Mouse (Mus musculus): ENCODE measurements at regions not wholly inside any gene's neighbourhood (a gene's known extent, or its start where the extent isn't known, plus 50 kb on each side); places are given as distances from the start of the nearest gene placed in this dataset.

DNA sequence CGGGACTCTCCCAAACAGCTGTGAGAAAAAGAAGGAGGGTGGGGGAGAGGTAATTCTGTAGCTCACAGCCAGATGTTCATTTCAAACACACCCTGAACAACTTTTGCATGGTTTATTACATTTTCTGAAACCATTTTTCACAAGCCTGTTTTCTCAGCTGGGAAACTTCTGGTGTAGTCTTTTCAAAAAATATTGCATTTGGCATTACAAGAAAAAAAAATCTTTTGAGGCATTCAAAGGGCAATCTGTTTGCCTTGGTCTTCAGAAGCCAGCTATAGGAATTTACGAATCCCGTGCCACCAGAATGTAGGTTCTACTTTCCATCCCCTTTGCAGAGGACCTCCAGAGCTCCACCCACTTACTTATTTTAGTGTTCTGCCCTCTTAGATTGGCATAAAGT, 681.7 kb downstream of the Gm826 start:
- no peak for DNase-seq (ENCODE audit: low spot score)

GRCm38 (mm10) chr2:159676845-159677244, 657.1 kb downstream of the Gm826 start:
- no peak for DNase-seq (ENCODE audit: low spot score)

DNA sequence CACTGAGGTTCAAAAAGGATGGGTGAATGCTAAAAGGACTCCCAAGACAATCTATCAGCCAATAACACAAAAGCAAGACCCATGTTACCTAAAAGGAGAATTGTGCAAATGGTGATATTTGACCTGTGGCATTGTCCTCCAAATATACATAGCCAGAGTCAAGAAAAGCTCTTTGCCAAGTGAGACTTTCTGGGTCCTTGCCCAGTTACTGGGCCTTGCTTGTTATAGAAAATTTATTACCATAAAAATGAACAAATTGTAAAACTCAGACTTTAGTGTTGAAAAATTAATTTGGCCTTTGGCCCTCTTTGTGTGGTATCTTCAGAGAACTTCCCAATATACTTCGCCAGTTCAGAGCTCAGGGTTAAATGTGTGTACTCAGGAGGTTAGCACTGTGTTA, 653.3 kb downstream of the Gm826 start:
- no peak for DNase-seq (ENCODE audit: low spot score)

DNA sequence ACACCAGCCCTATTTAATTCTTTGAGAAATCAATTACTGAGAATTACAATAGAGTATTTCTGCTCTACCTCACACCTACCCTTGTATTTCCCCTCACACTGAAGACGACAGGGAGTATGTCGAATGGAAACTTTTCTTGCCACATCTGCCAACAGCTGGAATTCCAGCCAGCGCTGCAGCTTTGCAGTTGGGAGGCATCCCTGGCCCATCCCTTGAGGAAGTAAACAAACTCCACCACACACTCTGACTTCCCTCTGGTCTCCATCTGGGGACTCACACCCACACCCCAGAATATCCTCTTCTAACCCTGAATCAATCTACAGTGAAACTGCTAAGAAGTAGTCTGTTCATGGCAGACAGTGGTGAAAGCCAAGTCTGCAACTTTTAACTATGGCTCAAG, 630.9 kb downstream of the Gm826 start:
- no peak for DNase-seq (ENCODE audit: low spot score)

- no peak for DNase-seq (ENCODE audit: low spot score)
Measured at GRCm38 (mm10) chr2:159708141-159708540, 625.8 kb downstream of the Gm826 start.

GRCm38 (mm10) chr2:159714633-159715032, 619.3 kb downstream of the Gm826 start:
- no peak for DNase-seq (ENCODE audit: low spot score)

- DNase-seq (ENCODE audit: low spot score) = no peak
Measured at GRCm38 (mm10) chr2:159718738-159719137, 615.2 kb downstream of the Gm826 start.

- DNase-seq (ENCODE audit: low spot score) = no peak
Measured at GRCm38 (mm10) chr2:159725158-159726076, 608.5 kb downstream of the Gm826 start.

DNA sequence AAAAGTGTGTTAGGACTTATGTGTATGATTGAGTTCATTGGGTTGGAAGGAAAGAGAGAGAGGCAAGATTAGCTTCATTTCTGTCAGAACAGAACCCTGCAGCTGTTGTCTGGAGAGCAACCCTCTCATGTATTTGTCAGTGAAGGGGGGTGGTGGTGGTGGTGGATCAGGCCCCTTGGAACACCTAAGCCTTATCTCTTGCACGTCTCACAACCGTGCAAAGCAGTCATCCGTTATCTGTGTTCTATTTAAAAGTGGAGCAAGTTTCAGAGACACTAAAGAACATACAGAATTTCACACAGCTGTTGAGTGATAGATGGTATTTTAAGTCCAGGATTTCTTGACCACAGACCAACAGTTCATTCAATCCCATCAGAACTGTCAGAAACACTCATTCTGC, 604.7 kb downstream of the Gm826 start:
- DNase-seq (ENCODE audit: low spot score) = no peak

DNA sequence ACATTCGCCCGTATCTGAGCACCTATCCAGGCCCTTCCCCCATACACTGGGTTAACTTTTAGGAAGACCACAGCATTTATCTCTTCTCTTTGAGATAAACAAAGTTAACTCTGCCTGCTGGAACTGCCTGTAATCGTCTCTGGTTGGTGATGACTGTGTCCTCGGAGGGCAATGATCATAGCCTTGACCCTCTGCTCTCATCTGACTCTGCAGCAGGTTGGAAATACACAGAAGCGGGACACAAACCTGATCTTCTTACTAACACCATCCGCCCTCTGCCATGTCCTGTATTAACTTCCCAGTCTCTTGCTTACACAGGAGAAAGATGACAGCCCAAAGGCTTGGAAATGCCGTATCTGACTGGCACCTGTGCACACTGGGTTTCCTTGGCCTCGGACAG, 603.7 kb downstream of the Gm826 start:
- DNase-seq (ENCODE audit: low spot score) = no peak

DNA sequence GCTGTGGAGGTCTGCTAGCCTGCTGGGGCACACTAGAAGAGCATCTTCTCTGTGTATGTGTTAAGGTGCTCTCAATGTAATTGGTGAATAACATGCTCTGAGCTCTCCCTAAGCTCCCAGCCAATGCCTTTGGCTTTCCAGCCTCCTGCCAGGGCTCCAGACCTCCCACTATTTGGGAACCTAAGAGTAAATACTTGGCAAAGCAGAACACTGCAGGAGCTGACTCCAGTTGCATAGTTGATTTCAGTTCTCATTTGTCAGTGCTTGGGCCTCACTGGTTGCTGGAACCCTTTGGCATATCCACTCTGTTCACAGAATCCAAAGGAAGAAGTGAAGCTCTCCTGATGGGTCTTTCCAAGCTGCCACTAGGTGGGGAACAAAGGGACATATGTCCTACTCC, 602.7 kb downstream of the Gm826 start:
- DNase-seq (ENCODE audit: low spot score) = no peak

DNA sequence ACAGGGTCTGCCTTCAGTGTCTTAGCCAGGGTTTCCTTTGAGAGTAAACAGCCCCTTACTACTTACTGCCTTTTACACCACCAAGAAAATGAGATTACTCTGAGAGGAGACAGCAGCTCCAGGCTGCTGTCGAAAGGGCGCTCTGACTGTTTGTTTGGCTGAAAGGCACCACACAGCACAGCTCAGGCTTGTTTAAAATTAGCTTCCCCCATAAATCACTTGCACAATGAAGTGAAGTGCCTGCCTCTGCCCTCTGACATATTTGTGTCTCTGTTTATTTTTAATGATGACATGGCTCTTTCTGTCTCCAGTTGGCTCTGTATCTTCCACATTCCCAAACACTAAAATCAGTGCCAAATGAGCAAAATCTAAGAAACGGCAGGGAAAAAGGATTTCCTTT, 601.5 kb downstream of the Gm826 start:
- no peak for DNase-seq (ENCODE audit: low spot score)

DNA sequence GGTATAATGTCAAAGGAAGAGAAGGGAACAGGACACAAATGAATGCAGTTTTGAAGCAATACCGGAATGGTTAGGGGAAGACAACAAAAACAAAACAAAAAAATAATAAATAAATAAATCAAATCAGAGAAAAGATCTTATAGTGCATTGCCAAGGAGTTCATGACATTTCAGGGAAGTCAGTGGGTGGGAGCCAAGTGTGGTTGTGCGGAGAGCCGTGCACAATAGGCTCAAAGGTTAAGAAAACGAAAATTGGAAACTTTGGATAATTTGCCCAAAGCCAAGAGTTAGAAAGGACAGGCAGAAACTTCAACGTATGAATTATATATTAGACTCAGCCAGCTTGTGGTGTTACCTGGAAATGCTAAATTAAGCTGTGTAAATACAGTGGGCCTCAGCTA, 599.4 kb downstream of the Gm826 start:
- no peak for DNase-seq (ENCODE audit: low spot score)

DNA sequence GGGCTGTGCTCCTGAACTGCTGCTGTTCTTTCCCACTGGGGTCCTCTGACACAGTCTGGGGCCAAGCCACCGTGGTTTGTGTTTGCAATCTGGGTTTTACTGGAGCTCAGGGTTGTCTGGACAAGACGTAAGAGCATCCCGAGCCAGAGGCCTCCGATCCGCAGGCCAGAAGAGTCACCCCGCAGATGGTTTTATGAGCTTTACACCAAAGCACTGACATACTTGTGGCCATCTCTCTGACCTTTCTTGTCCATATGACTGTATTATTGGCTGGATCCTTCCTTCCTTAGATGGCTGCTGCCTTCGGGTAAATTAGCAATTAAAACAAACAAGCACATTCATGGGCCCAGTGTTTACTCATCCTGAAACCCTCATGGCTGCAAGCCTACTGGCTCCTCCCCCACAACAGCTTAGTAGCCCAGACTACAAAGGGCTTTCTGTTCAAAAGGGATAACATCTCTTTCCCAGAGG, 578.4 kb downstream of the Gm826 start:
- no peak for DNase-seq (ENCODE audit: low spot score)

GRCm38 (mm10) chr2:159760806-159761205, 573.2 kb downstream of the Gm826 start:
- no peak for DNase-seq (ENCODE audit: low spot score)

DNA sequence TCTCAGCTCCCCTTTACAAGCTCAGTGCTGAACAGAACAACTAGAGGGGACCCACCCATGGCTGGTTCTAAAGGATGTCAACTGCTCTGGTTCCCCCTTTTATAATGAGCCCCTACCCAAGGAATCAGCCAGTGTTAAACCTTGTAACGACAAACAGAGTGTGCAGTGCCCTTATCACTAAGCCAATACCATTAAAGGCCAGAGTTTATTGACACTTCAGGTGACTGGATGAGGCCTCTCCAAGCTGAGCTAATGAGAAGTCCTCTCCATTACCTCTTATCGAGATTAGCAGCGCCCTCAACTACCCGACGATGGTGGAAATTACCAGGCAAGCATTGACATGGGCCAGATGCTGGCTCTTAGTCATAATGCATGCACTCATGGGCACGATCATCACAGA, 570.8 kb downstream of the Gm826 start:
- DNase-seq (ENCODE audit: low spot score) = no peak

Data from urinary bladder, adult 2 months (tissue).